Mouse (Mus musculus) frontal cortex, adult (tissue): ENCODE measurements around the gene Prg3.
A peak's percentile ranks its signal among the peaks of the same experiment; 100 is the strongest.

Source experiments
- ATAC-seq: cut with Nextera tagmentation; 2 replicates; pipeline ENCODE4 v1.9.2; 2017; ENCODE audit warnings: mild to moderate bottlenecking, moderate library complexity, mixed read lengths; ENCODE audit not compliant: low TSS enrichment

Gene Prg3

DNA sequence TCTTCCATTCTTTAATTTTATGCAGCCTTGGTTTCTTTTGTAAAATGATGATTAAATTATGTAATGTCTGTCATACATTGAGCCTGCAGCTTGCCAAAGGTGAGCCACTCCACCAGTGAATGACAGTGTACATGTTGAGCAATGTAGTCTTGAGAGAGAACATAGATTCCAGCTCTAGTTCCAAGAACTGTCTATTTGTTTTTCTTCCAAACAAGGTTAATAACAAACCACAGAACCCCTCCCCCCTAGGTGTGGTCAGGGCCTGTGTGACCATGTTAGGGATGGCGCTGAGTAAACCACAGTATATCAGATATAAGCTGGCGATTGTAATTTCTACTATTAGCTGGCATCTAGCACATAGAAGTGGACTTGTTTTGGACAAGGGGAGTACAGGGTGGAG lies 8.4 kb downstream of the Prg3 start:
- ATAC-seq: no peak

DNA sequence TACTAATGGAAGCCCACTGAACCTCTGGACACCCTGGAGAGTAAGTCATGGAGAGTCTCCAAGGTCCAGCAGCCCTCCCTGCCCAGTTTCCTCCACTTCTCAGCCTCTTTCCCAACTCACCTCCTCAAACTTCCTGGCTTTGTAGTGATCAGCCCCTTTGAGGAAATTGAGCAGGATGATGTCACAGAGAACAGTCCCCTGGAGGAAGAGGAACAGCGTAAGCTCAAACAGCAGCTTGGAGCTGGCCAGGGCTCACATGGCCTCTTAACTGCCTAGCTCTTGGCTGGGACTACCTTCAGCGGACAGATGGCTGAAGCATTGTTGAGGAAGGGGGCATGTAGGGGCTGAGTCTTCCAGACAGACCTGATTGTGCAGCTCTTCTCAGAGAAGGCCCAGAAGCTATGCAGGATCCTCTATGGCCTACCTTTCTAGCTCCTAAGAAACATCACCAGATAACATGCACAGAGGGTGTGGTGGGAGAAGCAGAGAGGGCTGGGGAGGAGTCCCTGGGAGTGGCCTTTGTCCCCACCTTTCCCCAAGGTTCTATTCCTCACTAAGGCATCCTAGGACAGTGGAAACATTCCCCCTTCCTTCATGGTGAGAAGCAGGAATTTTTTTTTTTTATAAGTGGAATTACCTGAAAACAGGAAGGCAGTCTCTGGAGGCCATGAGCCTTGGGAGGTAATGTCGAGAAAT lies 11.6 kb downstream of the Prg3 start:
- no peak for ATAC-seq

DNA sequence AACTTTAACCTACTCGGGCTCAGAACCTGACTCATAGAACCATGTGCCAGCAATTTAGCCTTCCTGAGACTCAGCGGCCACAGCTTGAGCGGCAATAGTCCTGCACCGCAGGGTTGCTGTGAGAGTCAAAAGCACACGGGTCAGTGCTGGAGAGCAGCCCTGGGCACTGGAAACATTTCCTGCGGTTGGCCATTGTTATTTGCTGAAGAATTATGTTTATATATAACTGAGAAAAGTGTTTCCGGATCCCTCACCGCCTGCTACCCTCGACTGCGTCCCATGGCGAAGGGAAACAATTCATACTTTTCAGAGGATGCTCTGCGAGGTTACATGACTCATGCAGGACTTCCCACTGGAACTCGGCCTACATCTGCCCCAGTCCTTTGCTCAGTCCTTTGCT lies 13.5 kb downstream of the Prg3 start:
- ATAC-seq: no peak

DNA sequence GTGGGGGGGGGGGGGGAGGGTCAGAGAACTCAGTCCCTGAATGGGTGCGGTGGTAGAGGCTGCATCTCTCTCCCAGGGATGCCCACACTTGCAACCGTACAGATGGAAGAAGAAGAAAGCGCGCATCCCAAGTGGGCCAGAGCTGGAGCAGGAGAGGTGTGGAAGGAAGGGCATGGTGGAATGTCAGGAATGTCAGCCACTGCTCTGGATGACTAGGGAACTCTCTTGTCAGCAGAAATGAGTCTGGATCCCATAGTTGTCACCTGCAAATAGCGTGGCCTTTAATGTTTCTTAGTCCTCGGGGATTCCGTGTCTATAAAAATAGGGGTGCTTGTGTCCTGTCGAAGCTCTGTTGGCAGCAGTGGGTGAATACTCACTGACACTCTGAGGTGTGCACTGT lies 14.6 kb downstream of the Prg3 start:
- no peak for ATAC-seq

DNA sequence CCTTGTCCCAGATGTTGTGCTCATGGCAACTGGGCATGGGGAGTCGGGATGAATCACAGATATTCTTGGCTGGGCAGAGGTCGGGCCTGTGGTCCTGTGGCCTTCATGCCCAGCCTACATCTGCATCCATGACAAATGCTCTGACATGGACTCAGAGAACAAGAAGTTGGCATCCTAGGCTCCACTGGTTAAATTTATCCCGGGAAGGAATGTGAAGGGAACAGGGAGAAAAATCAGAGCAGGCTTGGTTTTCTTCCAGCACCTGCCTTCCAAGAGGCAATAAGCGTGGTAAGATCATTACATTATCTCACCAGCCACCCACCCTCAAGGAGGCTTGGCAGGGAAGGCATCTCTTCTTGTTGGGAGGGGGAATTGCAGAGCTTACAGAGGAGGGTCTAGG lies 16.3 kb downstream of the Prg3 start:
- peak; percentile 95 for ATAC-seq

DNA sequence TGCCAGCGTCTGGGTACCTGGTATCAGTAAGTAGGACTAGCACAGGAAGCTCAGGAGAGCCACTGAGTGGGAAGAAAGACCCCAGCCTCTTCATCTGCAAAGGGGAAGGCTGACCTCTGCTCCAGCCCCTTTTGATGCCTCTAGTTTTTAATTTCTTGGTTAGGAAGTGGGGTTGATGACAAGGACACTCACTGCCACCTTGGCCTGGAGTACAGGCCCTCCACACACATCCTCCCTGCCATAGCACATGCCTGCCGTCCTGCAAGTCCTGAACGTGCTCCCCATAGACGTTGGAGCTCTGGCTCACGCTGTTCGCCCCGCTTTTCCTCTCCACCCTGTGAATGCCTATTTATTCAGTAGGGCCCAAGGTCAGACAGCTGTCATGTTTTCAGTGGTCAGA lies 18.6 kb downstream of the Prg3 start:
- no peak for ATAC-seq

DNA sequence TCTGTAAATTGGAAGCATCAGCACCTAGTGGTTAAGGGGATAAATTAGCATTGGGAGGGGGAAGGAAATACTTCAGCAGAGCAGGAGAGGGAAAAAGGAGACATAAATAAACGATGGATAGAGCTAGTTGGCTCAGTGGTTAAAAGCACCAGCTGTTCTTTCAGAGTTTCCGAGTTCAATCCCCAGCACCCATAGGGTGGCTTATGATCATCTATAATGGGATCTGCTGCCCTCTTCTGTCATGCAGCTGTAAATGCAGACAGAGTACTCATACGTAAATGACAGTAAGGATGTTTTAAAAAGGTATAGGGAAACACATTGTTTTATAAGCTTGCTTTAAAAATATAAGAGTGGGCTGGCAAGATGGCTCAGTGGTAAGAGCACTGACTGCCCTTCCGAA lies 19.7 kb downstream of the Prg3 start:
- peak; percentile 48 for ATAC-seq

DNA sequence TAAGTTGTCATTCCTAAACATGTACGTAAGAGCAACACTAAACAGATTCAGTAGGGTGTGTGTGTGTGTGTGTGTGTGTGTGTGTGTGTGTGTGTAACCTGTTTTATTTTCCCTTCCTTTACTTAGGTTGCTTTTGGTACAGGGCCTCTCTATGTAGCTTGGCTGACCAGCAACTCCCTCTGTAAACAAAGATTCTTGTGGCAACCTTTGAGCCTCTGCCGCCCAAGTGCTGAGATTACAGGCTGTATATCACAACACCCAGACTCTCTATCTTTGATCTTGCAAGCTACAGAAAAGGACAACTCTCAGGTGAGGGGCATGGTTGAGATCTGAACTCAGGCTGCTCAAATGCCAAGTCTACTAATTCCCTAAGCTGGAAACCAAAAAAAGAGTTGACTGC lies 21.2 kb downstream of the Prg3 start:
- ATAC-seq: no peak

DNA sequence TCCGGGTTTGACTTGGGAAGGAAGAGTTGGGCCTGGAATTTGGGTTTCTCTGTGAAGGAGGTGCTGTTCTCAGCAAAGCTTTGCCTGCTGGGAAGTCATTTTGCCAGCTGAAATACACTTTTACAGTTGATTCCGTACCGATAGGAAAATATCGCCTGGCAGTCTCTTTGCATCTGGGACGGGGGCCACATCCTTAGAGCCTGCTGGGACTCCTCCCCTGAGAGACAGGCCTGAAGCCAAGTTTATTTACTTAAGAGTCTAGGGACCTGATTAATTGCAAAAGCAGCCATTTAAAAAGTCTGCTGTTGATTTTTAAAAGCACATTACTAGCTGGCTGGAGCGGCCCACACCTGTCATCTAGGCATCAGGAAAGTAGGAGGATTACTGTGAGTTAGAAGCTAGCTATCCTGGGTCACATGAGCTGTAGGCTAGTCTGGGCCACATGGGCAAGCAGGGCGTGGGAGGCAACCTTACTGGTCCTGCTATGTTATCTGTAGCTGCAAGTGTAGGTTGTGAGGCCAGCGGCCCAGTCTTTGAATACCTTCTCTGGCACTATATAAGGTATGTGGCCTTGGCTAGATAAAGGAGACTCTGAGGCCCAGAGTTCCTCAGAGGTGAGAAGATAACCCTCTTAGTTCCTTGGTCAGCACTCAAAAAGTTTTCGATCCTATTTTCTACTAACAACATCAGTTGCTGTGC lies 24.0 kb downstream of the Prg3 start:
- 0 out of 2 replicates have a peak, but pooled peaks have one; percentile 11 for ATAC-seq

DNA sequence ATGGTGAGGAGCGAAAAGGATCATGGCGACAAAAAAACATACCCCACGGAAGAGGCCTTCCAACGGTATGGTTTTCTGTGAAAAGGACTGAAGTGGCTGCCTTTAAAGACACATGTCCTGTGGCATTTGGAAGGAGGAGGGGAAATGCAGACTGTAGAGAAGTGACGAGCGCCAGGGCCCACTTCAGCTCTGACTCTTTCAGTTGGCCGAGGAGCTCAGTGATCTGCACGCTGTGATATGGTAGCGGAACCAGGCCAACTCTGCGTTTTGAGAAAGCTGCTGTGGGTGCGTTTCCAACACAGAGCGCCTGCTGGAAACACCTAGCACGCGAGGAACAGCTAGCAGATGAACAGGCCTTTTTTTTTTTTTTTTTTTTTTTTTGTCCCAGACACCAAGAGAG lies 24.7 kb downstream of the Prg3 start:
- ATAC-seq: peak; percentile 60

DNA sequence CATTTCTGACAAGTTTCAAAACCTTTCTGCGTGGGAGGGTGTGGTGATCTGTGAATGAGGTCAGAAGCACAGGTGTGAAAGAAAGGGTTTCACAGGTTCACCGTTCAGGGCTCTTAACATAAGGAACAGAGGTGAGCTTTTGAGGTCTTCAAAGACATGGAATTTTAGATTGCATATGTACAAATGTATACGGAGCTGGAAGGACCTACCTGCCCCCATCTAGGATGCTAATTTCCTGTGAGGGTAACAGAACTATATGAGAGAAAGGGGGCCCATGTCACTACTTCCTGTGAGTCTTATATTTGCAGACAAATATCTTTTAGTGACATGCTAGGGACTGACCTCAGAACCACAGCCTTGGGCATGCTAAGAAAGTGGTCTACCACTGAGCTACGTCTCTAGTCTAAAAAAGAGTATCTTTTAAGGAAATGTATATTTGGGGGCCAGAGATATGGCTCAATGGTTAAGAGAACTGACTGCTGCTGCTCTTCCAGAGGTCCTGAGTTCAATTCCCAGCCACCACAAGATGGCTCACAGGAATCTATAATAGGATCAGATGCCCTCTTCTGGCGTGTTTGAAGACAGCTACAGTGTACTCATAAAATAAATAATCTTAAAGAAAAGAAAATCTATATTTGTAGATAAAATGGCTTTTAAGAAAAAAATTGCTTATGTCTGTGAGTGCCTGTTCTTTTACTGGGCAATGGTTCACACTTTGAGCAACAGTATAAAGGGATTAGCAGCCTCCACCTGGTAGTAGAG lies 26.0 kb downstream of the Prg3 start:
- no peak for ATAC-seq

DNA sequence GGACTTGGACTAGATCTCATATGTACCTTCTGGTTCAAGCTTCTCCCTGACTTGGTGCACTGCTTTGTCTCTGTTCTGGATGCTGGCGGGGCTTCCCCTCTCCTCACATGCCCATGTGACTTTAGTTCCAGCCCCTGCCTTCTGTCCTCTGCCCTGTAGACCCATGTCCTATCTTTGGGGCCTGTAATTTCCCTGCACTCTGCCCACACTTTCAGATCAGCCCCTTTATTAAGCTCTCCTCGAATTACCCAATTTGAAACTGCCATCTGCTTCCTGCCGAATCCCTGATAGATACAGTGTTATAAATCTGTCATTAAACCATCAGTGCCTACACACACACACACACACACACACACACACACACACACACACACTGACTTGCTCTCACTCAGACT lies 26.6 kb downstream of the Prg3 start:
- ATAC-seq: no peak

DNA sequence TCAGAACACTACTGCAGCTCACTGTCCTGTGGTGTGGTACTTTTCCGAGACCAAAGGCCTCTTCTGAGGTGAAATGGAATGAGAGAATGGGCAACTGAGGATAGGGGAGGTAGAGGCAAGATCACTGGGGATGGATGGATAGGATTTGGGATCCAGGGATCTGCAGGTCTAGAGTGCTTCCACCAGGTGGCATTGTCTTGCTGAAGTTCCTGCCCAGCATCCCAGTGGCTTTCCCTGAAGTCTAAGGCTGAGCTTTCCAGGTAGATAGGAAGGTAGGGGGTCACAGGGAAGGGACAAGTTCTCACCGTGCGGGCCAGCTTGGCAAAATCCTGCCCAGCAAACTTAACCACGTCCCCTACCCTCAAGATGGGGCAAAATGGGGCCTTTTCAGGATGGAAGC lies 34.0 kb downstream of the Prg3 start:
- peak; percentile 98 for ATAC-seq

DNA sequence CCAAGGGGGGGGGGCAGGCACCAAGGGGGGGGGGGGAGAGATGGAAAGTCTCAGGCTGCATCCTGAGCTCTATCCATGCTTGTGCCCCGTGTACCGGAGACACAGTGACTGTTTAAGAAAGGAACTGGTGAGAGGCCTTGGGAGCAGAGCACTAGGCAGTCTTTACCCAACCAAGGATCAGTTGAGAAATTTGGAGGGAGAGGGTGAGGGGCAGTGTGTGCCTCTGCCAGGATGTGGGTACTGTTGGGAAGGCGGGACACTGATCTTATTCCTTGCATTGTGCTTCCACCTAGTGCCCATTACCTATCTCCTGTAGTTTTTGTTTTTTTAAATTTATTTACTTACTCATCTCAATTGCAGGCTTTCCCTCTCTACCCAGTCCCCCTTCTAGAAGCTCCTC lies 38.2 kb downstream of the Prg3 start:
- no peak for ATAC-seq

DNA sequence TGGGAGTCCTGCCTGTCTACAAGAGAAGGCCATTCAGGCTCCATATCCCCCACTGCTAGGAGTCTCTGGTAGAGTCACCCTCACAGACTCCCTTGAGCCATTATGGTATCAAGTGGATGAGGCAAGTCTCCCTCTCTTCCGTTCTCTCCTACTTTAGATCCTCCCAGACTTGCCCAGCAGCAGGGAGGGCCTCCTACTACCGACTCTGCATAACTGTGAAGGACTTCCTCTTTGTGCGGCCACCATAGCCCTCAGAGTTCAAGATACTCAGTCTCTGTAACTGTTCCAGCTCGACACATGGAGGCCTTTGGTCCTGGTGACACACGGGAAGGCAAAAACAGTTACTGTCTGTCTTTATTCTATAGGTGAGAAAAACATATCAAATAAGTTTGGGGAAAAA lies 39.3 kb downstream of the Prg3 start:
- ATAC-seq: no peak

DNA sequence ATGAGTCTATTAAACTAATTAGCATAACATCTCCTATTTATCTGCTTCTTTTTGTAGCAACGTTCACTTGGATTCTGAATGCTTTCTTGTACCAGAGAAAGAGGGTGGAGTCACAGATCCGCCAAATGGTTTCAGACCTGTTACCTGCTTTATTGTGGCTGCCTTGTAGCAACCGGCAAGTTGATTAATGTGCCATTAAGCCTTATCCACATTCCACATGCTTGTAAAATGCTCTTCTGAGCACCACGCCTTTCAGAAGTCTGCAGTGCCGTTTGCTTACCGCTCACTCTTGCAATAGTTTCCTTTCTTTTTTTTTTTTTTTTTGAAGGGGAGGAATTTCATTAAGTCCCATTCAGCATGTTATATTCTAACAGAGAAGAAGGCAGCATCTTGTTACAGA lies 41.9 kb downstream of the Prg3 start:
- ATAC-seq: peak; percentile 68

DNA sequence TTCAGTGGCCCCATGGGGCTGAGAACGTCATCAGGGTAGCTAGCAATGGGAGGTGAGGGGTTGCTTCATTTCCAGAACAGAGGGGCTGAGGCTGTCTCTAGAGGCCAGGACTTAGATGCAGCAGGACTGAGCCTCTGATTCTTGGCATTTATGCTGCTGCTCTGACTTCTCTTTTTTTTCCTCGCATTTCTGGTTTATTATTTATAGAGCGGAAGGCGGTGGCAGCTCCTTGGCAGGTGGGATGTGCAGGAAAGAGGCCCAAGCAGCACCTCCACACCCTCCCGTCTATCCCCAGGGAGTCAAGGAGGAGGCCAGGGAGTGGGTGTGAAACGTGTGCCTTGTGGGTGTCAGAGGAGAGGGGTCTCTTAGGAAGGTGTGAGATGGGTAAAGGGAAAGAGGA lies 43.0 kb downstream of the Prg3 start:
- peak; percentile 68 for ATAC-seq

DNA sequence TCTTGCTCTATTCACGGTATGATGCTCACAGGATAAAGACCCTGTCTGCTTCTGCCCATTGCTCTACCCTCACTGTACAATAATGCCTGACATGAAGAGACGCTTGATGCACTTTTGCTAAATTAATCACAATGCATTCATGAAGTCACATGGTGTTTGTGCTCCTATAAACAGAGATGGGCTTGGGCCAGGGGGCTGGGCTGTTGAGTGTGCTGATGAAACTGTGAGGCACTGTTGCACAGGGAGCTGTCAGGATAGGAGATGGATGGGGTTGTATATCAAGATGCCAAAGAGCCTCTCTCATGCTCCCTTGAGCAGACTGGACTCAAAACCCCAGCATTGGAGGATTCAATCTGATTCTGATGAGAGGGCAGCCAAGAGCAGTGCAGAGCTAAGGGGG lies 45.1 kb downstream of the Prg3 start:
- ATAC-seq: no peak

DNA sequence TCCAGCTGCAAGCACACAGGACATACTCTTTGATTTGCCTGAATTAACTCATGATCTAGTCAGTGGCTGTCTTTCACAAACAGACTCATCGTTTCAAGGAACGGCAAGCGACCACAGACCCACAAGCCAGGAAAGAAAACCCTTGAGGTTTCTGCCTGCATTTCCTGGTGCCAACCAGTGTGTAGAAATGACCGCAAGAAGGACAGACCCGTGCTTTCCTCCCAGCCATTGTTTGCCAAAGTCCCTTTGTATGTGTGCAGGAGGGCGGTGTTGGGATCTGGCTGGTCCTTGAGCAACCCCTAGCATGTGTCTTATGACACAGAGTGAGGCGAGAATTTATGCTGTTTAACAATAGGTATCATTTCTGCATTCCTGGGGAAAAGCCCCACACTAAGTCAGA lies 46.2 kb downstream of the Prg3 start:
- ATAC-seq: no peak

DNA sequence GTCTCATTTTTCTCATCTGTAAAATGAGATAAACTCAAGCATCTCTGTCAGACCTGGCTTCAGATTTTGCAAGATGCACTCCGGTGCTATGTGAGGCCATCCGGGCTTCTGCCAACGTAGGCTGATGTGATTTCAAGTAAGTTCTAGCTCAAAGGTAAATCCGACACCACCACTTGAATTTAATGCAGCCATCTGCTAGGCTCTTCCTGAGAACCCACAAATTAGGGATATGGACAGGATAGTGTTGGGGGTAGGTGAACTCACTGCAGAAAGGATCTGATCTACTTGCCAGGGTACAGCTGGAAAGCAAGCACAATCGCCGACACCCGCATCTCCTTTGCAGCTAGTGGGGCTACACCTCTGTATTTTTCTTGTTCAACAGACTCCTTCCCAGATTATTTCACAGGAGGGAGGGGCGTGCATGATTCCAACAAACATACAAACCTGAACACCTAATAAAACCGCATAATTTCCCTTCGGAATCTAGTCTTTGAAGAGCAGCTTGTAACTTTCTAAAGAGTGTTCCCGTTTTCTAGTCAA lies 48.6 kb downstream of the Prg3 start:
- ATAC-seq: peak; percentile 53

DNA sequence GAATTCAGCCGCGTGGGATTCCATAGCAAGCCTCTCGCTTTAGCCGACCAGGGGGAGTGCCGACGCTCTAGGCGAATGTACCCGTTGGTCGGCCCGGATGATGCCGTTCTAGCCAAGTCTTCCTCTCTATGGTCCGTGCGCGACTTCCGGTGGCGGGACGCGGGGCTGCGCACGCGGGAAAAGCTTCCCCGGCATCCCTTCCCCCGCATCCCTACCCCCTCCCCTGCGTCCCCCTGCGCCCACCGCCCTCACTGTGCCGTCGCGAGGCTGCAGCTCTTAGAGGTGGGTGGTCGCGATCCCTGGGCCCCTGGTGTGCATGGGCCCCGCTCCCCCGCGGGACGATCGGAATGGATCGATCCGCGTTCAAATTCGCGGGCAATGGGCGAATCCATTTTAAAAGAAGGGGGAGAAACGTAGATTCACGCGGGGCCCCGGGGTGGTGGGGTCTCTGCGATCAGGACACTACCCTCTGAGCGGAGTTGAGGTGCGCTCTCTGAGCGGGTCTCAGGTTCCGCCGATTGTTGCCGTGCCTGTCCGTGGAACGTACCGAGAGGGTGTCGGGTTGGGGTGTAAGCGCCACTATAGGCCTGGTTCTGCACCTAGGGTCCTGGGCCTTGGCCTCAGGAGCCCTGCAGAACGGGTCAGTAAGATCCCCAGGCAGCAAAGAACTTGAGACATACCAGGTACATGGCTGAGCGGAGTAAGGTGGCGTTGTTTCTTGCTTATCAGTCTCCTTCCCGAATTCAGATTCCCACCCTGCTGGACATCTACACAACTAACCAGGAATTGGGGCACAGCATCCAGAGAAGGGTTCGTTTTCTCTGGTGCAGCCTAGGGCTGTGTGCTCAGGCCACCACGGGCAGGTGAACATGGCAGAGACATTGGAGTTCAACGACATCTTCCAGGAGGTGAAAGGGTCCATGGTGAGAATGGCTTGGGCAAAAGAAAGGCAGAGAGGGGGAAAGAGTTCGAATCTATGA lies 49.3 kb downstream of the Prg3 start, which contains the start of the genes Ssrp1 and P2rx3:
Ssrp1 (plus strand) TSS at position 188 of the 980 bp plus-strand sequence.
P2rx3 (minus strand) TSS at position 416 of the 980 bp plus-strand sequence.
- ATAC-seq: peak; percentile 94
